Mouse (Mus musculus) T-helper 1 cell (primary cell): ENCODE results near the gene L3mbtl1.

Experiments used
- in situ Hi-C: fragments of 300-600 bp; cut with MboI, MseI; formaldehyde crosslinking; loops from one replicate; pipeline ENCODE4 v1.15.1; 2025; ENCODE audit warnings: high pct_unique_total_duplicates

The L3mbtl1 gene

GRCm38 (mm10) chr2:162993881-162994616 lies 50.8 kb downstream of the L3mbtl1 start:
- in situ Hi-C loops, result no loop called here

GRCm38 (mm10) chr2:162998528-162999230 lies 55.4 kb downstream of the L3mbtl1 start:
- in situ Hi-C loops, result no loop called here

- in situ Hi-C loops, result no loop called here
Measured at GRCm38 (mm10) chr2:162999744-163000143, 56.5 kb downstream of the L3mbtl1 start.

- in situ Hi-C loops, result no loop called here
Measured at GRCm38 (mm10) chr2:163001071-163001470, 57.8 kb downstream of the L3mbtl1 start.

GRCm38 (mm10) chr2:163007299-163007698 lies 64.0 kb downstream of the L3mbtl1 start:
- in situ Hi-C loops, result no loop called here

- in situ Hi-C loops, result no loop called here
Measured at GRCm38 (mm10) chr2:163016916-163017743, 73.9 kb downstream of the L3mbtl1 start, which contains the start of gene Ift52. Gene Ift52, plus strand, starts transcription at chr2:163017354.
